Mouse (Mus musculus) lung, adult 18-20 months (tissue): Measurements from ENCODE around the gene Eml4.

ENCODE experiments used
- DNase-seq, 2 experiments: peaks; one replicate each; pipeline ENCODE4 v3.0.0; 2022; ENCODE audit warnings: mixed read lengths in 2 of 2

Gene Eml4

DNA sequence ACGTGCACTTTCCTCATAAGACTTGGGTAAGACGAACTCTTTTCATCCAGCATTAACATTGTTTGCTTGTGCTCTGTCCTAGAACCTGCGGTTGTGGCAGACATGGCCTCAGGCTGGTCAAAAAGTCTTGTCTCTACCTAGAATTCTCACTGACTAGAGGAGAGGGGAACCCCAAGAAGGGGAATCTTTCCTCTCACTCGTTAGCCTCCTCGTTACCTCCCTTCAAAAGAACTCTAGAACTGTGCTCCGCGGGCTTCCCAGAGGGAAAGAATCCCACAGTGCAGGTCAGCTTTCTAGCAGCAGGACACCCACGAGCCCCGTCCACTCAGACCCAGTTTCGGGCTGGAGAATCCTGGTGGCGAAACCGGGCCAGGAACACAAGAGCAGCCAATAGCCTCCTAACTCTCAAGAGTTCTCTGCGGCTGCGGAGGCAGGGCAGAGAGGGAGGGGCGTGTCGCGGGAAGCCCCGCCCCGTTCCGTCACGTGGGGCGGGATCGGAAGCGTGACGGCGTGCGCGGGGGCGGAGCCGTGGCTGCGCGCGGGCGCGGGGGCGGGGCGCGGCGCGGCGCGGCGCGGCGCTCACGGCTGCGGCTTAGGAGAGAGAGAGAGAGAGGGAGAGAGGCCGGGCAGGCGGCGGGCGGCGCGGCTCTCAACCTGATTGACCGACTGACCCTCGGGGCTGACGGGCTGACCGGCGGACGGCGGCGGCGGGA is at the start of gene Eml4:
Gene Eml4 (plus strand): TSS at position 553 of the 713 bp plus-strand sequence.
- DNase-seq, result peak; percentile 94 to 95

GRCm38 (mm10) chr17:83301433-83301832 is 49.3 kb upstream of the Eml4 start:
- DNase-seq, result no peak

- DNase-seq, result no peak
Measured at GRCm38 (mm10) chr17:83304089-83304822, 46.5 kb upstream of the Eml4 start.

GRCm38 (mm10) chr17:83306964-83307640 is 43.6 kb upstream of the Eml4 start:
- no peak for DNase-seq

DNA sequence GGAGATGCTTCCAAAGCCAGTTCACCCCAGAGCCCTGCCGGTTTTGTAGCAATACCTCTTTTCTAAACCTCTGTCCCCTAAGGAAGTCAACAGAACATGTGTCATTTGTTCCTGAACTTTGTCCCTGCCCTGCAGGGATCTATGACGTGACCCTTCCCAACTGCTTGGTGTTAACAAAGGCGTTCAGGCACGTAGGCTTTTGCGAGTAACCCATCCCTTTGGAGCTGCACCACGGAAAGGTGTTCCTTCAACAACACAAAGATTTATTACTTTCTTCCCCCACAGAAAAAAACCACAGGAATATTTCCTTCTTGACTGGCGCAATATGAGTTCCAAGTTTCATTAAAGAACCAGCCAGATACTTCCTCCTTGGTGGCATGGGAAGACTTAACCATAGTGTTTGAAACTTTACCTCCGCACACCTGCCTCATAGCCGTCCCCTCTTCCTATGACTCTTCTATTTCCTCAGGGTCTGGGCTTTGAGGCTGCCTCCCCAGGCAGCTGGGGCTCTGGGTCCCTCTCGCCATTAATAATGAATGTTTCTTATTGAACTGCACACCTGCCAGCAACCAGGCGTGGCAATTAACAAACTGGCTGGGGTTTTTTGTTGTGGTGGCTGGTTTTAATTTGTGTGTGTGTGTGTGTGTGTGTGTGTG is 43.0 kb upstream of the Eml4 start:
- no peak for DNase-seq

DNA sequence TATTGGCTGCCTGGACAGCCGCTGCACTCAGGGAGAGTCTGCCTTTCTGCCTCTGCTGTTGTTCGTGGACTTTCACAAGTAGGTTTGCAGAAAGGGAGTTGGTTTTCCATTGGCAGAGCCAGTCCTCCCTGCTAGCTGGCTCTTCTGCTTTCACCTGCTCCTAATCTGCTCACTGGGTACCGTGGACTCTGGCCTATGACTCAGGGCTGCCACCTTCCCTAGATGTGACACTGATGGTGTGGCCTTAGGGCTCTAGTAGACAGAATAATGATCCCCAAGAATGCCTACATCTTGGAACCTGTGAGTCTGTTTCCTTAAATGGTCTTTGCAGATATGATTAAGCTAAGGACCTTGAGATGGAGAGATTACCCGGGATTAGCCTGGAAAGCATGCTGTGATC is 42.3 kb upstream of the Eml4 start:
- DNase-seq, result no peak

DNA sequence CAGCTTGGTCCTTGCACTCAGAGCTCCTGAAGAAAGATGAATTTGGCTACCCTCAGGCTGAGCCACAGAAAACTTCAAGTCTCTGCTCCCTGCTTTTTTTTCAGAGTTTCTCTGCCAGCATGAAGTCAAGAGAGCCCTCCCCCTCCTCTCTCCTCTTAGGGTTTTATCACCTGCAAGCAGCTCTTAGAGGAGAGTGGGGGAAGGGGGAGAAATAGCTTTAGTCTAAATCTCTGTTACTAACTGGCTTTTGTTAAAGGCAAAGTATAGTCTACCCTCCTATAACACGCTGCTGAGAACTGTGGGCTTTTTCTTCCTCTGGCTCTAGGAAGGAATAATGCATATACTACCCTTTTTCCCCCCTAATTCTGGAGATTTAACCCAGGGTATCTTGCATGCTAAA is 41.5 kb upstream of the Eml4 start:
- no peak for DNase-seq

GRCm38 (mm10) chr17:83311806-83312205 is 38.9 kb upstream of the Eml4 start:
- DNase-seq, result no peak

GRCm38 (mm10) chr17:83312244-83312918 is 38.4 kb upstream of the Eml4 start:
- DNase-seq, result peak; percentile 72 to 84

DNA sequence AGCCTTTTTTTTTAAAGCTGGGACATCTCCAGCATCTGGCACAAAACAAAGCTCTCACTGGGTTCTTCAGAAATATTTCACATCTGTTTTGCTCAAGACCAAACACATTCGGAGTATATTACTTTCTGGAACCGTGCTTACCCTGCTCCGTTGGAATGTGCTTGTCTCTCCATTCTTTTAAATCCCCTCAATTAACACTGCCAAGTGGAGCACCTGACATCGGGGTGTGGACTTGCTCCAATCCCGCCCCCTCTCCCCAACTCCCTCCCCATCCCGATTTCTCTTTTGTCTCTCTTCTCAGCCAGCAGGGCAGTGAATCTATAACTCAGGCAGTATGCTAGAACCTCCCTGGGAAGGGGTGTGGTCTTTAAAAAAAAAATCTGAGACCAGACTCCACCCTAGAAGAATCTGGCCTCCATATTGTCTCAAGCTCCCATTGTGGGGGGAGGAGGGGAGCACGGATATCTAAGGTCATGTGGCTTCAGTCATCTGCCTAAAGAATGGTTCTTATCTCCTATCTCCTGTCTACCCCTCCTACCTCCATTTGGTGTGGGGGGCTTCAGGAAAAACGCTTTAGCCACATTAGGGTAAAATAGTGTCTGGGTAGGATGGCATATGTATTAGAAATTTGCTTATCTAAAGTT is 37.6 kb upstream of the Eml4 start:
- DNase-seq, result no peak

DNA sequence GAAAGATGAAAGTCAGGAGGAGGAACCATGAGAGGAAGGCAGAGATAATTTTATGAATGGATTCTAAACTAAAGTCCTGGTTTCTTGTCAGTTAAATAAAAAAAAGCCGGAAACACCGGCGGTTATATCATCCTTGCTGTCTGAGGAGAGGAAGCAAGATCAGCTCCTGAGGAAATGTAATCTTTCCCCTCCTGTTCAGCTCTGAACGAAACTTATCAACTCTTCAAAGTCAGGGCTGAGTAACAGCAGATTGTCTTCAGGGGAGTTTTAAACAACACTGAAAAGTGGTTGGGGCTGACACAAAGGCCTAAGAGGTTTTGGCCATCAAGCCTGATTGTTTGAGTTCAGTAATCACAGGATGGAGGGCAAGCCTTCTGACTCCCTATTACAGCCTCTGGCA is 35.3 kb upstream of the Eml4 start:
- no peak for DNase-seq

GRCm38 (mm10) chr17:83322621-83323335 is 28.0 kb upstream of the Eml4 start:
- peak; percentile 52 to 55 for DNase-seq

GRCm38 (mm10) chr17:83323410-83324268 is 27.1 kb upstream of the Eml4 start:
- peak; percentile 59 to 71 for DNase-seq

- no peak for DNase-seq
Measured at GRCm38 (mm10) chr17:83324269-83324616, 26.5 kb upstream of the Eml4 start.

GRCm38 (mm10) chr17:83335183-83335584 is 15.5 kb upstream of the Eml4 start:
- DNase-seq, result no peak

DNA sequence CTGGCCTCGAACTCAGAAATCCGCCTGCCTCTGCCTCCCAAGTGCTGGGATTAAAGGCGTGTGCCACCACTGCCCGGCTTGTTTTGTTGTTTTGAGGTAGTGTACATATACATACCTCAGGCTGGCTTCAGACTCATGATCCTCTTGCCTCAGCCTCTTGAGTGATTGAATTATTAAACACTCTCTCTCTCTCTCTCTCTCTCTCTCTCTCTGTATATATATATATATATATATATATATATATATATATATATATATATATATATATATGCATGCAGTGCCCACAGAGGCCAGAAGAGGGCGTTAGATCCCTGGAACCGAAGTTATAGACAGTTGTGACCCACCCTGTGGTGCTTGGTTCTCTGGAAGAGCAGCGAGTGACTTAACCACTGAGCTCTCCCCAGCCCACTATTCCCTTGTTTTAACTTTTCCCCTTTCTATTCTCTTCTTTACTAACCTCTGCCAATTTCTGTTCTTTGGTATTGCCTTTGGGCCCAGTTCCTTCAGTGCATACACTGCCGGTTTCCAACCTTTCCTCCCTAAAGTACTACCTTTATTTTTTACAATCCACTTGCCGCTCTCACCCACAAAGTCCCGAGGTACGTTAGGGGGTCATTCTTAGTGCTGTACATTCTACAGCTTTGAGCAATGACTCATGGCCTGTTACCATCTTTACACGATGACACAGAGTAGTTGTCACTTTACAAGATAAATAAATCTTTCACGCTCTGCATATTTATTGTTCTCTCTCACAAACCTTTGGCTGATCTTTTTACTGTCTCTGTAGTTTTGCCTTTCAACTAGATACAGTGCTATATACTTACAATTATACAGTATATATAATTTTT is 13.5 kb upstream of the Eml4 start:
- no peak for DNase-seq

- DNase-seq, result peak in 1 of 2 experiments; percentile 17
Measured at GRCm38 (mm10) chr17:83339368-83340085, 11.2 kb upstream of the Eml4 start.

DNA sequence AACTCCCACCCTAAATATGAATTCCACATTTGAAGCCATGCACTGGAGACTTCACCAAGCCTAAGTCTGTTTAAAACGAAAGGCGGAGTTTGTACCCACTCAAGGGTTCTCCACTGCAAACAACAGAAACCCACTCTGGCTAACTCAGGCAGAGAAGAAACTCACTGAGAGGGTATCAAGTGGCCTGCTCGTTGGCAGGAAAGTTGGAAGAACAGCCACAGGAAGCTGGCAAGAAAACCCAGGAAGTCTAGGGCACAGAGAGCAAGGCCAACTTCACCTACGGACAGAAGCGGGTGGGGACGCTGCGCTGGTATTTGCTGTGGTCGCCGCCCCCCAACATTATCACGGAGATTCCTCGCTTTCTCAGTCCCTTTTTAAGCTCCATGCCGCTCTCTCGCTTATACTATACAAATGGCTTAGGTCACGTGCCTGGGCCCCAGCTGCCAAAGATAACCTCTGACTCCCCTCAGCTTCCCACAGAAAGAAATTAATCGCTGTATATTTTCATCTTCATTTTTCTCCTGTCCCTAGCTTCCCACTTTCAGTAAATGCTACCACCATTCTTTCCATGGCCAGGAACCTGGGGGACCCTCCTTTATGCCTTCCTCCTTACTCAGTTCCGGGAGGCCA is 9.7 kb upstream of the Eml4 start:
- DNase-seq, result peak; percentile 78 to 83
